Mouse (Mus musculus) right cerebral cortex, postnatal 10 days (tissue): ENCODE results near the gene Gm12695.
A peak's percentile ranks its signal among the peaks of the same experiment; 100 is the strongest.

Source experiments
- DNase-seq, 2 experiments: peaks; one replicate each; pipeline ENCODE4 v3.0.0; 2021; ENCODE audit warnings: low spot score in 2 of 2

Gm12695 gene

DNA sequence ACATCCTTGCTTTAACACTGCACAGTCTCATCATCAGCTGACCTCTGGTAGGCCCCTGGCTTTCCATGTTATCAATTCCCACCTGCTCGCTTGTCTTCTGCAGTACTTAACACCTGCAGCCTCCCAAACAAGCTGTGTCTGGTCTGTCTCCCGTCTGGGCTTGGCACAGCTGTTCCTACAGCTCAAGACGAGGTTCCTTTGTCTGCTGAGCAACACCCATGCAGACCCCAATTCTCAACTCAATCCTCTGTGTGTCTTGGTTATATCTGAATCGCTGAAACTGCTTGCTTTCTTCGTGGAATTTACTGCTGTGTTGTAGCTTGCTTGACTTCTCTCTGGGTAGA, 86.8 kb downstream of the Gm12695 start:
- DNase-seq = no peak

DNA sequence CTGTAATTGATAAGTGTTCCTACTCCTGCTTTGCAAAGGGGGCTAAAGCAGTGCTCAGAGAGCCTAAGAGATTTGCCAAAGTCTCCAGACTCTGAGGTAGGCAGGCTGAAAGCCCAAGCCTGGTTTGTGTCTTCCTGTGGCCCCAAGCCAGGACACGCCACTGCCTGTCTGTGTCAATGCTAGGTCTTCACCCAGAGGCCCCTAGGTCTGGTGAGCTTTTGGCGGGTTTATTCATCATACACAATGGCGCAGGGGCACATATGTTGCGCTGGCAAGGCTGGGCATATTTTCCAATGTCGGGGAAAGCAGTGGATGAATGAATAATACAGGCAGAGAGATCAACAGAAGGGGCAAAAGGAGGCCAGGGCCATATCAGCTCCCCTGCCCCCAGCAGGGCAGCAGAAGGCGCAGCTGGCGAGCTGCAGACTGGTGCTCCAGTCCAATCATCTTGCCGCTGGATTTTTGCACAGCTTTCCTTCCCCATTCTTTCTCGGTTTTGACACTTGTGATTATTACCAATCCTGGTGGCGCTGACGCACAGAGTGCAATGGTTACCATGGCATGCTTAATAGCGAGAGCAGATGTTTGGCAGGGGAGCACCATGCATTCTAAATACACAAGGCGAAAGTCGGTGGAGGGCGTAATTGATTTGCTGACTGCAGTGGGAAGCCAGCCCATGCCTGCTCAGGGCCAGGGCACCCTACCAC, 87.3 kb downstream of the Gm12695 start:
- DNase-seq = peak; percentile 42 to 62

DNA sequence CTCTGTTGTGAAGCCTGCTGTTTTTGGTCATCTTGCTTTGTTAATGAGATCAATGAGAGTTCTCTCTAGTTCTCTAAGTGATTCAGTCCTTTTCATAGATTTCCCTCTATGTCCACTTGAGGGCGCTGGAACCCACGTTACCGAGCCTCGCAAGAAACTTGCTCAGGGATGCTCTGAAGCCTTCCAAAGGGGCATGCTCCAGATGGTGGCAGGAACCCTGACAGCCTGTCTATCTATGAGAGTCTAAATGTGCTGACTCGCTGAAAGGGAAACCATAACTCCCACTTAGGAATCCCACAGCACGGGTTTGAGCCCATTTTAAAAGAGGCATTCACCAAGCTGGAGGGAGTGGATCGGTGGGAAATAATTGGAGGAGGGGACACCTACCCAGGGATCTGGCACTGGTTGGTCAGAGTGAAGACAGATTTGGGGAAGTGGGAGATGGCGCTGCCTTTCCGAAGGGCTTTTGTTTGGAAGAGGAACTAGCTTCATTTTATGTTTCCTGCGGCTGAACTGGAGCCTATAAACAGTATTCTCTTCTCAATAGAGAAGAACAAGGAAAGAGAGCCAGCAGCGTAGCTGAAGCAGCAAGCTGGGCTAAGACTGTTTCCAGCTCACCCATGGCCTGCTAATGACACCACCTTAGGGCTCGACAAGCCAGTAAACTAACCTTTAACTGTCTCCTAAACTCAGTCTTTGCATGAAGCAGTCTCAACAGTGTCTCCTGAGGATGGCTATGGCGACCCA, 88.2 kb downstream of the Gm12695 start:
- peak; percentile 83 to 85 for DNase-seq

DNA sequence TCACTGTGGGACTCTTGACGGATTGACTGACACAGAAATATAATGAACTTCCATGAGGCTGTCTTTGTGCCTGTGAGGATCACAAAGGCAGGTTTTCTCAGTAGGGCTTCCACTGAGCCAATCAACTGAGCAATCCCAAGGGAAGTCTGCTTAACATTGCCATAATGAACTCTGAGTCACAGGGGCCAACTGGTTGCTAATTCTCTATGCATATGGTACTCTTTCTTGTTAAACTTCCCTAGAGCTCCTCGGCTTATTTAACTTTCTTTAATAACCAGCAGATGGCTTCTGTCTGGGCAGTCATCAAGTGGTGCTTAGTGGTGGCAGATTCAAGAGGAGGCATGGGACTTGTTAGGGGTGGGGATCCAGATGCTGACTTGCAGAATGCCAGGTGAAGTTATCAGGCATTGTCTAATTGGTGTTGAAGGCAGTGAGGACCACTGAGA, 97.6 kb downstream of the Gm12695 start:
- no peak for DNase-seq

DNA sequence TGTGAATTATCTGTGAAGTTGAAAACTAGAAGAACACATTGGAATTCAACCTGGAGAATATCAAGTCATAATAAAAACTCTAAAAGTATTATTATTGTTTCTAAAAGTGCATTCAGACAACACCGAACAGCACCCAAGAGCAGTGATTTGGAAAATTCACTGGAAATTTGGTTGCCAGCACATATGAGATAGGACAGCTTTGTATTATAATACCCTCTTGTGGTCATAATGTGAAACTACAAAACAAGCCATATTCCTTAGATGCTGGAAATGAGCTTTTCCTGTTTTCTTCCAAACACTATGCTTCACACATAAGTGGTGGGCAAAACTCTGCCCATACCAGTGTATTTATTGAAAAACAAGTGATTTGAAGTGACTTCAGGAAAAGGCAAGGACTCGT, 101.5 kb downstream of the Gm12695 start:
- DNase-seq = no peak

- no peak for DNase-seq
These were observed 104.0 kb downstream of the Gm12695 start for GRCm38 (mm10) chr4:96680966-96681365.

- peak; percentile 28 to 60 for DNase-seq
These were observed 104.8 kb downstream of the Gm12695 start for GRCm38 (mm10) chr4:96680233-96680632.
